ENCODE assay signal across 7 mouse cellular contexts in genomic region chr16:49500818-49501217, GRCm38 (mm10).
DNase-seq lines count a peak whose midpoint lies in the region; ATAC-seq lines count a peak whose summit lies in the region.

No protein-coding gene starts in this region.

- H3K36me3 ChIP-seq in hindbrain, embryonic 16.5 days (ENCODE audit: control insufficient read depth, insufficient read depth, low read length), result no peaks in the 10 kb centered on the region
- no peaks in the 10 kb centered on the region for H3K36me3 ChIP-seq in lung, embryonic 16.5 days (ENCODE audit: control insufficient read depth, insufficient read depth, low read length)

- no peak overlapping the region for H3K4me2 ChIP-seq in hindbrain, embryonic 16.5 days (ENCODE audit: low read length)
- H3K4me2 ChIP-seq in lung, embryonic 16.5 days (ENCODE audit: low read depth, low read length), result no peak overlapping the region

- H3K27me3 ChIP-seq in hindbrain, embryonic 16.5 days (replicated peaks; ENCODE audit: control insufficient read depth, insufficient read depth, low read length), result no peaks in the 10 kb centered on the region
- no peaks in the 10 kb centered on the region for H3K27me3 ChIP-seq in lung, embryonic 16.5 days (ENCODE audit: control insufficient read depth, insufficient read depth, low read depth, low read length)

- peak; percentile 58 for ATAC-seq in activated CD4-positive, CD25-positive, alpha-beta regulatory T cell, adult 4 months
- peak; percentile 52 for ATAC-seq in hindbrain, embryonic 16.5 days
- peak; percentile 80 for ATAC-seq in lung, embryonic 16.5 days (ENCODE audit: low read depth)

- 40% methylated on average over 4 of the region's 4 CpGs for WGBS in hindbrain, embryonic 16.5 days
- 19% methylated on average over 4 of the region's 4 CpGs for WGBS in lung, embryonic 16.5 days

- H3K9me3 ChIP-seq in hindbrain, embryonic 16.5 days (ENCODE audit: control insufficient read depth, low read length), result no peaks in the 10 kb centered on the region
- H3K9me3 ChIP-seq in lung, embryonic 16.5 days (ENCODE audit: control insufficient read depth, low read length), result no peaks in the 10 kb centered on the region

- no peak overlapping the region for H3K27ac ChIP-seq in hindbrain, embryonic 16.5 days (ENCODE audit: low read depth, low read length)
- H3K27ac ChIP-seq in lung, embryonic 16.5 days (ENCODE audit: low read length), result no peak overlapping the region

- DNase-seq in spleen, postnatal 36 days (ENCODE audit: low spot score in 2 of 2), result peak; percentile 29 to 31
- DNase-seq in spleen, adult 12 weeks (ENCODE audit: low spot score), result no peak
- DNase-seq in embryo, embryonic 11.5 days (ENCODE audit: low read depth, low spot score), result peak; percentile 26
- DNase-seq in skeletal muscle tissue, adult 2 months (ENCODE audit: low read depth, low spot score), result peak; percentile 27

- H3K4me3 ChIP-seq in hindbrain, embryonic 16.5 days (ENCODE audit: low read length), result no peak overlapping the region
- H3K4me3 ChIP-seq in lung, embryonic 16.5 days (ENCODE audit: low read length), result no peak overlapping the region

- no peaks in the 10 kb centered on the region for H3K4me1 ChIP-seq in hindbrain, embryonic 16.5 days (ENCODE audit: control insufficient read depth, insufficient read depth, low read depth, low read length)
- H3K4me1 ChIP-seq in lung, embryonic 16.5 days (replicated peaks; ENCODE audit: control insufficient read depth, insufficient read depth, low read length), result no peaks in the 10 kb centered on the region

- no peak overlapping the region for H3K9ac ChIP-seq in hindbrain, embryonic 16.5 days (ENCODE audit: low read depth, low read length)
- H3K9ac ChIP-seq in lung, embryonic 16.5 days (ENCODE audit: low read length), result no peak overlapping the region
